Mouse (Mus musculus) liver (tissue): Measurements from ENCODE around the gene Tbc1d22a.
"Not testable (repeated sequence)": the region's sequence is repeated elsewhere in the genome, so short reads cannot be mapped to it uniquely, and the experiment has no call there.

Source experiments
- DNase-seq: peaks from one replicate; pipeline ENCODE4 v3.0.0-alpha.2; 2020; ENCODE audit warnings: mixed read lengths

The Tbc1d22a gene

DNA sequence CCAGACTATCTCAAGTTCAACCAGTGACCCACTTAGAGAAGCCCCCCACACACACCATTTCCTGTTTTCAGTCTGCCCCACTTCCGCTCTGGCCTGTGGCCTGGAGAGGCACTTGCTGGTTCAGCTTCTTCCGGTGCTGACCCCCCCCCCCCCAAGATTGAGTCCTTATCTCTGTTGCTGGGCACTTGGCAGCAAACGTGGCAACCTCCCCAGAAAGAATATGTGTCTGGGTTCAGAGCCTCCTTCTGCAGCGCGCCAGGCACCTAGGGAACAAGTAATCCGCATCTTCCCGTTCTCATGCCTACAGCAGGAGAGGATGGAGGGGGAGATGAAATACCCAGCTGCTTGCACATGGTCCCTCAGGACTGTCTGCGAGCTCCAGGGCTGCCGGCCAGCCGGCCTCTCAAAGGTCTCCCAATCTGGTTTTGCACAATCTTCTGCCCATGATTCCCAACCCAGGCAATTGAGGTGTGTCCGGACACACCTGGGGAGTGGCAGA, 32.3 kb upstream of the Tbc1d22a start:
- DNase-seq: peak; percentile 49

DNA sequence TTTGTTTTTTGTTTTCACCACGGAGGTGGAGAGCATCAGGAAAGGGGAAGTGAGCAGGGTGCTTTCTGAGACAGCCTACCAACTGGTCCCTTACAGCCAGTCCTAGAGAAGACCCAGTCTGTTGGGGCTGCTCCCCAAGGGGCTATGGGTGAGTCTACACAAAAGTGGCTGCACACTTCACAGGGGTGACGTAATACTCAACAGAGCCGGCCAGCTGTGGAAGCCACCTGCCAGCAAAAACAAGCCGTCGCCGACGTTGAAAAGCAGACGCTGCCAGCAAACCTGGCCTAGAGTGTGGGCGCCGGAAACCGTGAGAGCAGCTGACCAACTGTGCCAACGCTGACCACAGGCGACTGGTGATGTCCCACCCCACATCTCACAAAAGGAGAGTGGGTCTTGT, 31.6 kb upstream of the Tbc1d22a start:
- no peak for DNase-seq

DNA sequence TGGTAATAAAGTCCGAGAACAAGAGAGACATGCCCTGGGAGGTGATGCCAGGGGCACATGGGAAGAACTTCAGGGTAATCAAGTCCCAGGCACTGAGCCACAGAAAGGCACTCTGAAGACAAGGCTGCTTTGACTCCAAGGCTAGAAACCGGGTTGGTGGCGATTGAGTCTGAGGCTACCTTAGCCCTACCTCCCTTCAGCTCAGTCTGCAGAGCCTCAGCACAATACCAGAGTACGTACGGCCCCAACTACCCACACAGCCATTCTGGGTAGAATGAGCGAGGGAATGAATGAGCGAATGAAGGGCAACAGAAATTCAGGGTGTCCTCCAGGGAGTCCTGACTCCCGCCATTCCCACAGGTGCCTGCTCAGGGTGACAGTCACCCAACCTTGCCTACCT, 30.8 kb upstream of the Tbc1d22a start:
- no peak for DNase-seq

- no peak for DNase-seq
Measured at GRCm38 (mm10) chr15:86184071-86184470, 30.2 kb upstream of the Tbc1d22a start.

DNA sequence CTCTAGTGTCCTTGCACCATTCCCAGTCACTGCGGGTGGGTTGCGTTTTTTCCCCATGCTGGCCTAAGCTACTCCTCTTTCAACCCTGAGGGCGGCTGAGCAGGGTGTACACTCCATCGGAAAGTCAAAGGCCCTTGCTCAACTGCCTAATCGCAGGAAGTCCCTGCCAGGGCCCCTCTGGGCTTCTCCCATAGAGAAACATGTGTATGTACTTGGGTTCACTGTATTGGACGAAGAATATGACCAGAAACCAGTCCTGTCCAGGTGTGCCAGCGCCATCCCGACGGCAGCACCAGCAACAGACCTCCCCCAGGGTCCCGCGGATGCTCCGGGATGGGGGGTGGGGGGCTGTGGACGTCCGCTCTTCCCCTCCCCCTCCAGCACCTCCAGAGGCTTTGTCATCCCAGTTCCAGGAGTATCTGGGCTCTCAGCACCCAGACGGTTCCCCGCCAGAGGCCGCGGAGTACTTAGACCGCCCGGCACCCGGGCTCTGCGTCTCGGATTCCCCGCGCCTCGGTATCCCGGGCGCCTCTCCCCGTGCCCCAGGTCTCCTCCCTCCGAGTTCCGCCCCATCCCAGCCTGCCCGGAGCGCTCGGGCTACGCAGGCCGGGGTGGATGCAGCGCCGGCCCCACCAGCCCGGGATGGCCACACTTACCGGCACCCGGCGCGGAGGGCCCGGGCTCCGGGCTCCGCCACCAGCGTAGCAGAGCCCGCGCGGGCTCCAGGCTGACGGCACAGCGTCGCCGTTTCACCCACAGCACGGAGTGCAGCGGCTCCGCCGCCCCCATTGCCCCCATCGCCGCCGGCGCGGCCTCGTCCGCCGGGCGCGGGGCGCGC, 29.2 kb upstream of the Tbc1d22a start:
- peak; percentile 38 for DNase-seq

- DNase-seq: peak; percentile 40
Measured at GRCm38 (mm10) chr15:86185689-86186569, 28.3 kb upstream of the Tbc1d22a start, which contains the start of gene Cerk. Cerk (minus strand) TSS chr15:86186141.

DNA sequence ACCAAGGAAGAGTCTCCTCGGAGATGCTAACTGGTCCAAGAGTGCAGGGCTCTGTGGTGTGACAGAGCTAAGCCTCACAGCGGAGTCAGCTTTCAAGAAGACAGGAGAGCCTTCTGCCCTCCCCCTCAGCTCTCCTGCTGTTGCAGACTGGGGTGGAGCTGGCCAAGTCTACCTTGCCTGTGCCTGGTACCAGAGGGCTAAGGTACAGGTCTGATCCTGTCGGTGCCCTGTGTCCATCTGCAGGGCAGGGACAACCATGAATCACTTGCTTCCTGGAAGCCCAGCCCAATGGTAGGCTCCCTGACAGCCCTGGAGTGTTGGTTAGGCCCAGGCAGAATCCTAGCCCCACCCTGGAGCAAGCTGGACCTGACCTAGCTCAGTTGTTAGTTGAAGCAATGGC, 27.6 kb upstream of the Tbc1d22a start:
- DNase-seq: no peak

GRCm38 (mm10) chr15:86188186-86188585, 26.1 kb upstream of the Tbc1d22a start:
- no peak for DNase-seq

DNA sequence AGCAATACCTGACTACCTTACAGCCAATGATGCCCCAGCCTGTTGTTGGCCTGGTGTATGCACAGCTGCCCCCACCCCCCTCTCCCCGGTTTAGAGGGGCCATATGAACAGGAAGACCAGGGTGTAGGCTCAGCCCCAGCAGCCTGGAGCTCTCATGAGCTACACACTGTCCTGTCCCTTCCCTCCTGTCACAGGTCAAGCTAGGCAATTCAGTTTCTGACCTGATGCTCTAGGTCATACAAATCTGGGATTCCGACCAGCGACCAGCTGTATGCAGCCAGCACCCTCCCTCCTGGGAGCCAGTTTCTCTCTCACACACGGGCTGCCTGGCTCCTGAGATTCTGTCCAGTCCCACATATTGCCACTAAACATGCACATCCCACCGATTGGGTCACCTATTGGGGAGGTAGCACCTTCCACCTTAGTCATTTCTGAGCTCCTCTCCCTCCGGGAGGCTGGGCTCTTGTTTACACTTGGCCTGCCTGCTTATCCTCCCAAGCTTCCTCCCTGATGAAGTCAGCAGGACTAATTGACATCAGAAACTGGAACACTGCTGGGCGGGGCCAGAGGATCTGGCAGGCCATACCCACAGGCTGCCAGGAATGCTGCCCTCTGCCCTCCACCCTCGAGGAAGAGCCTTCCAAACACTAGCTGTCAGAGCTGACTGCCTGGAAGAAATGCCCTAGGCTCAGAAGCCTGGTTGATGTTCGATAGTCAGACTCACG, 25.4 kb upstream of the Tbc1d22a start:
- peak; percentile 37 for DNase-seq

GRCm38 (mm10) chr15:86190387-86190786, 23.9 kb upstream of the Tbc1d22a start:
- no peak for DNase-seq

DNA sequence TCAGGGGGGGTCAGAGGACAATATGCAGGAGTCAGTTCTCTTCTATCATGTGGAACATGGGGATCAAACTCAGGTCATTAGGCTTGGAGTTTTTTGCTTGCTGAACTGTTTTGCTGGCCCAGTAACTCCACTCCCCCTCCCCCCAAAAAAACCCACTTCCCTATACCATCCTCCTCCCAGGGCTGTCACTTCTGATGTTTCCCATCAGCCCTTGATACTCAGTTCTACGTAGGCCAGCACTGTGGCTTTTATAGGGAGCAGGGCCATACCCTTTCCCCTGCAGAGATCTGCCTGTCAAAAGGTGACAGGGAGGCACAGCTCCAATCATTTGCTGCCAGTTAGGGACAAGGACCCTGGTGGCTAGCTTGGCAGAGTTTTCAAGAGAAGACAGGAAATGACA, 22.8 kb upstream of the Tbc1d22a start:
- DNase-seq: no peak

GRCm38 (mm10) chr15:86191933-86192332, 22.3 kb upstream of the Tbc1d22a start:
- no peak for DNase-seq

GRCm38 (mm10) chr15:86194676-86195453, 19.4 kb upstream of the Tbc1d22a start:
- DNase-seq: not testable (repeated sequence)

GRCm38 (mm10) chr15:86199052-86199451, 15.2 kb upstream of the Tbc1d22a start:
- no peak for DNase-seq

- DNase-seq: no peak
Measured at GRCm38 (mm10) chr15:86199482-86199881, 14.8 kb upstream of the Tbc1d22a start.

DNA sequence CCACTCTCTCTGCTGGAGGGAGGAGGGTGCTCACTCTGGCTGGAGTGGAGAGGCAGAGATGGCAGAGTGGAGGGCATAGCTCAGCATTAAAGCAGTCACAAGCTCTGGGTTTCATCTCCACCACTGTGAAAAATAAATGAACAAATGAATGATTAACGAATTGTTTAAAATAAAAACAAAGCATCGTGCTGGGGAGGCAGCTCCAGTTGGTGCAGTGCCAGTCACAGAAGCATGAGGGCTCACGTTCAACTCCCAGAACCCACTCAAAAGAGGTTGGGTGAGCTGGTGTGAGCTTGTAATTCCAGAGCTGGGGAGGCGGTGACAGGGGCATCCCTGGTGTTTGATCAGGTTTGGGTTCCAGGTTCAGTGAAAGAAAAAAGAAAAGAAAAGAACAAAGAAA, 14.1 kb upstream of the Tbc1d22a start:
- DNase-seq: no peak

GRCm38 (mm10) chr15:86201095-86201494, 13.2 kb upstream of the Tbc1d22a start:
- no peak for DNase-seq

- no peak for DNase-seq
Measured at GRCm38 (mm10) chr15:86201696-86202330, 12.4 kb upstream of the Tbc1d22a start.

DNA sequence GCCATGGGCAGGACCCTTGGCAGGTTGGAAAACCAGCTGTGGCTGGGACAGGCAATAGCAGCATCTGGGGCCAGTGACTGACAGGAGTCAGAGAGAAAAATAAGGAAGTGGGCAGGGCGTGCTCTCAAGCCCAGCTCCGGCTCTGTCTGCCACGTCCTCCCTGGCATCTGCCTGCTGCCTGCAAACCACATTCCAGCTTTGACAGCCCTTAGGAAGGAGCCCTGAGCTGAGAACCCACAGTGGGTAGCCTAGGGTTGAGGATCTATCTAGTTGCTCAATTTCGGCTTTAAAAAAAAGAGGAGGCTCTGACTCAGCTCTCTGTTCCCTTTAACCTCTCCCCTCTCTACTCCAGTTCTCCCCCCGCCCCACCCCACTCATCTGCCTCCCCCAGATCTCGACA, 11.6 kb upstream of the Tbc1d22a start:
- peak; percentile 42 for DNase-seq

DNA sequence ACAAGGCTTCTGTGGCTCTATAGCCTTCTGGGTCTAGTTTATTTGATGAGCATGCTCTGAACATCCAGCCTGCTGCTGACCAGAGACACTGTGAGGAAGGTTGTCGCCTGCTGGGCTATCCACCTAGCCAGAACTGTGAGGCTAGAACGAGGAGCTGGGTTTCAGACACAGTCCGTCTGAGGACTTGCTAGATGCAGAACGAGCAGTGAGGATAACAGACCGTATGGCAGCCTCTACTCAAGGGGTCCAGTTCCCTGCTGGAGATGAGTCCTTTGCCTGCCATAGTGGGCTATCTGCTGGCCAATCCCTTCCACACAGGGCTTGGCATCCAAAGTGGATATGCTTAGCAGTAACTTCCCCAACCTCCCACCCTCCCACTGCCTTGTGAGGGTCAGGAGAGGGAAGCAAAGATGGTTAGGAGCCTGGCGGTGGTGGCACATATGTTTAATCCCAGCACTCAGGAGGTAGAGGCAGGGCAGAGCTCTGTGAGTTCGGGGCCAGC, 10.9 kb upstream of the Tbc1d22a start:
- DNase-seq: no peak

DNA sequence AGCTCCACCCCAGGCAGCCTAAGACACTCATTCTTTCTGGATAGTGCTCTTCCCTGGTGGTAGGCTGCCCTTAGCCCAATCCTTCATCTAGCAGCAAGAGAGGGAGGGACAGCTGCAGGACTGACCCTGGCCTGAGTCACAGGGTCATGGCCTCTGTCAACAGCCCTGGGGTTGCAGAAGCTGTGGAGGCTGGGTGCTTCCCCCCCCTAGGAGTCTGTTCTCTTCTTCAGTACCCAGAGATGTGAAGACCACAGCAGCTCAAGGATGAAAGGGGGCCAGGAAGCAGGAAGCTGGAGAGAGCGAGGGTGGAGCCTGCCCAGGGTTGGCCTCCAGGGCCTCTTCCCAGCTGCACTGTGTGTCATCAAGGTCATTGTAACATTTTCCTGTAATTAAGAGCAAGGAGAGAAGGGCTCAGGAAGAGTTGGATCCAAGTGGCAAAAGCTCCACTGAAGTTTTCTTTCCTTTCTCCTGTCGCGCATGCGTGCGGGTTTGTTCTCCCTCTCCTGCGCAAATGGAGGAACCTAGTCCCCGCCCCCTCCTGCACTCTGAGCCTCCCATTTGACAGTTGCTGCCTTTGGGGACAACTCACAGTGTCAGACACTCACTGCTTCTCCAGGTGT, 10.2 kb upstream of the Tbc1d22a start:
- DNase-seq: peak; percentile 69
